Mouse (Mus musculus) regulatory T cell (primary cell): ENCODE measurements at regions not wholly inside any gene's neighbourhood (a gene's known extent, or its start where the extent isn't known, plus 50 kb on each side); places are given as distances from the start of the nearest gene placed in this dataset.

Experiments
- in situ Hi-C: fragments of 300-600 bp; cut with MboI, MseI; formaldehyde crosslinking; loops from one replicate; pipeline ENCODE4 v1.15.1; 2025; ENCODE audit warnings: high pct_unique_total_duplicates

DNA sequence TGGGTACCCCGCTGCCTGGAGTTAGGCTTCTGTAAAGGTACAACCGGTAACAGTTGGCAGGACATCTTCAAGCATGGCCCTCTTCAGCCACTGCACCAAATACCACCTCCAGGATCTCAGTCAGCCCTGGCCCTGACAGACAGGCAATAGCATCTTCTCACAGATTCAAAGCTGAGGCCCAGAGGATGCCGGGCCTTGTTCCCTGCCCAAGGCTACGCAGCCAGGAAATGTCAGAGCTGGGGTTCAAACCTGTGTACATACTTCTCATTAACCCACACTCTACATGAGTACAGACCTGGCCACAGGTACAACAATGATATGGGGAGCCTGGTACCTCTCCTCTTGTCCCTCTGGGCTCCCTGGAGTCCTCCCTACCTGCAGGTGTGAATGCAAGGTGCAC lies 497.3 kb downstream of the Med13l start:
- in situ Hi-C loops = no loop called here

DNA sequence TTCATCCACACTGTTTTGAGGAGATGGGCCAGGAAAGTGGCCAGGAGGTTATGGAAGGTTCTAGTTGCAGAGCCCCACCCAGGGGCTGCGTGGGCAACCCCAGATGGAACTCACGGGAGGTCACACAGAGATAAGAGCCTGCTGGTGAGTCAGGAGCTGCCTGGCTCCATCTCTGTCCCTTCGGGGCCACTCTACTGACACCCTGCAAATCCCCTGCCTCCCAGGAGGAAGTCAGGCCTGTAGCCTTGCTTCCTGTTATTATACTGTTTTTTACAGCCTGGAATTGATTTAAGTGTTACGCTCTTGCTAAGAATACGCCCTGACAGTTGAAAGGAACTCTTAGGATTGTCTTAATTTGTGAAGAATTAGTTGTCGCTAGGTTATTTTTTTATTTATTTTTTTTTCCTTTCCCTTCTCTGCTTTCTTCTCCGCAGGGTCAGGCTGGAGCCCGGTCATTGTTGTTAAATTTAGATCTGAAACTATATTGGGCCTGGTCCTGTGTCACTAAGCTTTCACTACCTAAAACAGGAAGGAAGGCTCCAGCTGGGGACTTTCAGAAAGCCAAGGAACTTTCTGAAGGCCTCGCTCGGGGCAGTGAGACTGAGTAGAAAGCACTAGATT lies 497.9 kb downstream of the Med13l start:
- in situ Hi-C loops = no loop called here

DNA sequence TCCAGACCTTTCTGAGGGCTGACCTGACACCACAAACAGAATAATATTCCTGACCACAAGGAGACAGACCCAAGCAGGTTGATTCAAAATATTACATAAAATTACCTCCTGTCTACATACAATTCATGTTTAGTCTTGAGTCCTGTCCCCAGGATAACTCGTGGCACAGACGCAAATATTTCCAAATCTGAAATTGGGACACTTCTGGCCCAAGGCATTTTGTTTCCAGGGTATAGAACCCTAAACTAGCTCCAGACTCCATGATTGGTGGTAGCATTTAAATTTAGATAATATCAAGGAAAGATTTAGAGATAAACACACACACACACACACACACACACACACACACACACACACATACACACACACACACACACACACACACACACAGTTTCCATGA lies 498.7 kb downstream of the Med13l start:
- in situ Hi-C loops = no loop called here

DNA sequence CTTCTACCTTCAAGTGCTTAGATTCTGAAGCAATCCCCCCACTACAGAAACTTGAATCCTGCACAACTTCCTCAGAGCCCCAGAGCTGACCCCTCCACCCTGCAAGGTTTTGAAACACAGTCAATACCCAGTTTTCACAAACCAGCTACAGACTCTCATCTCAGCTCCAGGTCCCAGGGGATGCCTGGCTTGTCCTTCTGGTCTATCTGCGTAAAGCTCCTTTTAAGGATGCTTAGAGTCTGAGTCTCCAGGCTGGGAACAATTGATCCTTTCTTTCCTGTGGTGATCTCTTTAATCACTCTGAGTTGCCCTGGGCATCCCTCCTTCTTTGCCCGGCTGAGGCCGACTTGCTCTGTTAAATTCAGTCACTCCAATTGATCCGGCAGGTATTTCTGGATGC lies 500.4 kb downstream of the Med13l start:
- in situ Hi-C loops = no loop called here

DNA sequence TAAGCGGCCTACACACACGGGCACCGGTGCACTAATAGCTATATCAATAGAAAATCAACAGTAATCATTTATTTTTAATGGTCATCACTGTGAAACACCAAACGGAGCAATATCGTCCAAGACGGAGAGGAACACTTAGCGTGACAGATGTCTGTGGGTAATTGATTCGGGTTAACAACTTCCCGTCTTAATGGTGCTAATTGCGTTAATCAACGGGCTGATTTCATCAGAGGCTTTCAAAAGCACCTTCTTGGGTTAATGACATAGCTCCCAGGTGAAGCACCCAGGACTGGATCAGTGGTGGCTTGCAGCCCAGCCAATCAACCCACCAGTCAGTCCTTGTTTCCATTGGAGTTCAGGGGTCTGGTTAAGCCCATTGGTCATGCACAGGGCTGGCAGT lies 502.0 kb downstream of the Med13l start:
- in situ Hi-C loops = no loop called here

DNA sequence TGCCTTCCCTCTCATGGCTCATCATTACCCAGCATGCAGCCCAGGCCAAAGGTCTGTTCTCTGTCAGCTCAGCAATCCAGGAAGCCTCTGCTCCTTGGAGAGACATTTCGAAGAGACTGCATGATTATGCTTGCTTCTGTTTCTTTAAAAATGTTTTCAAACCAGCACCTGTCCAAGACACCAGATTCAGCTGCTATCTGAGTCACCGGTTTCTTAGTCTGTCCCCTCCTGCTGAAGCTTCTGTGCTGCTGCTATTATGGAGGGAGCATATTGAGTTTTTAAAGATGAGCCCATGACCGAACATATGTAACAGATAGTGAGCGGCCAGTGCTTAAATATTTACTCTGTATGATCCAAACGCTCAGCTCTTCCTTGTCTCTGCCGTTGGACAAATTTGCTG lies 506.2 kb downstream of the Med13l start:
- in situ Hi-C loops = no loop called here

DNA sequence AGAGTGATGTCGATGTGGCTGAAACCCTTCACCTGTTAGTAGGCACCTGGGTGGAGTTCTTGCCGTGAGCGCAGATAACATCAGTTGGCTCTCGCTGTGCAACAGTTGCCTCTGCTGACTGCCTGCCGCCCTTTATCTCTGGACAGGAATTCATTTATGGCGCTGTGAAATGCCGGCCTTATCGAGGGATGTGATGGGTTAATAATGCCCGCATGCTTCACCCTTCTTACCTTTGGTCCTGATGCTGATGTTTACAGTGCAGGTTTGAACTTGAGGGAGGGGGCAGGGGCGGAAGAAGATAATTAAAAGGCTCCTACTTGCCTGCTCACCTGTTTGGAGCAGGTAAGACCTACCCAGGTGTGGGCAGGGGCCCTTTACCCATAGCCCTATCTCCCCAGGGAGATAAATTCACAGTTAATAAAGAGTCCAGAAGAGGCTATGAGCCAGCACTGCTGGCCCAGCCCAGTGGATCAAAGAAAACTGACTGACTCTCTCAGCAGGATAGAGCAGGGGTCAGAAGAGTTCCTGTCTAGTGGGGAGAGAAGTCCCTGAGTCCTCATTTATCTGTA lies 509.4 kb downstream of the Med13l start:
- in situ Hi-C loops = no loop called here

DNA sequence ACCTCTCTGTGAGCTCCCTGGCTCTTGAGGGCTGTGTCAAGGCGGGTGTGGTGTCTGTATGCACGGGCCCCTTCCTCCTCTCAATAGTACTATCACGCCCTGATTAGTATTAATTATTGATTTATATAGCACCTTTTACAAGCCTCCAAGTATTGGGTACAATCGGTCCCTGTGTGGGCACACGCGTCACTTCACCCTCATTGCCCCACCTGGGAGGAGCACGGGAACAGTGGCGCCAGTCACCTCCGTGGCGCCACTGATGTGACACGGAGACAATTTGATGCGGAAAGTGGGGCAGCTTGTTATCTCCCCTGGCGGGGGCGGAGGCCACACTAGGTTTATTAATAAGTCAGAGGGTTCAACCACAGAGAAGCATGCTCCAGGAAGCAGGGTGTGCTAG lies 512.2 kb downstream of the Med13l start:
- in situ Hi-C loops = no loop called here

DNA sequence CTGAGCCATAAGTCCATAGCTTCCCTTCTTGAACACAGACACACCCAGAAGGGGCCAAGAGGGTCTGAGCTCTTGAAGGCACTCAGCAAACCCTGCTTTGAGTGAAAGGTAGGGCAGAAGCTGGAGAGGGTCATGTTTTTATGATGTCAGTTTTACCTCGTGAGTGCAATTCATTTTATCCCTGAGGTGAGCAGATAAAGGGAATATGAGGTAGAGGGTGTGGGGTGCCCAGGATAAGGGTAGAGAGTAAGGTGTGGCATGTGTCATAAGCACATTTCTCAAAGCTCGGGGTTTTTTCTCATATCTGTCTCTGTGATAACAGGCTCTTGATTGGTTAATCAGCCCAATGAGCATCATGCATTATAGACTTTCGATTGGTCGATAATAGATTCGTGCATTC lies 520.3 kb downstream of the Med13l start:
- in situ Hi-C loops = no loop called here

DNA sequence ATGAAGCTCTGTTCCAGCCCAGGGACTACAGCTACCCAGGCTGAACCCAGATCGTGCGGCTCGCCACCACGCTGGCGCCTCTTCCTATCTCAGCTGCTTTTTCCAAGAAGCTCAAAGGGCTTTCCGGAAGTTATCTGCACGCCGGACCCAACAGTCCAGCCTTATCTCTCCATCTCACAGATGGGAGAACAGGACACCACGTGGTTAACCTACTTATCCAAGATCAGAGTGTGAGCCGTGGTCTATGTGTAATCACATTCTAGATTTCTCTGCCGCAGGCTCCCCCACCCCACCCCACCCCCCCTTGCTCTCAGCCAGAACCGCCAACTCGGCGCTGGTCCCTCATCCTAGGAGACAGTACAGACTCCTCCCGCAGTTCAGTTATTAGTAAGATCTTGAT lies 522.4 kb downstream of the Med13l start:
- in situ Hi-C loops = no loop called here

DNA sequence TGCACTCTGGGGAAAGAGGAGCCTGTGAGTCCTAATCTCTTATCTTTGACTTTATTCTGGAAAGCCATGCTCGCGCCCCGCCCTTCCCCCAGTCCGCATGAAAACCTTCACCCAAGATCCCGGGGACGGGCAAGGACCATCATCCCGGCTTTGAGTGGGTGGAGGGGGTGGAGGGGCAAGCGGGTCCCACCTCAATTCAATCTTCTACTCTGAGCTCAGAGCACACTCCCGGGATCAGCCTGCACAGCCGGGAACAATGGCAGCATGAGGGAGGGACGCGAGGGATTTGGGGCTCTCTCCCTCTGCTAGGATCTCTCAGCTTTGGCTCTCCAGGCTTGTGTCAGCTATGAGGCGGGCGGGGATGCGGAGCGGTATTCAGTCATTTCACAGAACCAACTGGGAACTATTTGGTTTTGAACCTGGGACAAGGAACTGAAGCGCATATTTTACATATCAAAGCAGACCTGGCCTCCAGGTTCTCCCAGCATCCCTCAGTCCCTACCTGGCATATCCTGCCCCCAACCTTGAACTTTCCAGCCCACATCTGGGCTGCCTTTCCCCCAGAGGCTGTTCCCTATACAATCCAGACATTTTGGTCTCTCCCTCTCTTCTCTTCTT lies 537.2 kb downstream of the Med13l start:
- in situ Hi-C loops = no loop called here

DNA sequence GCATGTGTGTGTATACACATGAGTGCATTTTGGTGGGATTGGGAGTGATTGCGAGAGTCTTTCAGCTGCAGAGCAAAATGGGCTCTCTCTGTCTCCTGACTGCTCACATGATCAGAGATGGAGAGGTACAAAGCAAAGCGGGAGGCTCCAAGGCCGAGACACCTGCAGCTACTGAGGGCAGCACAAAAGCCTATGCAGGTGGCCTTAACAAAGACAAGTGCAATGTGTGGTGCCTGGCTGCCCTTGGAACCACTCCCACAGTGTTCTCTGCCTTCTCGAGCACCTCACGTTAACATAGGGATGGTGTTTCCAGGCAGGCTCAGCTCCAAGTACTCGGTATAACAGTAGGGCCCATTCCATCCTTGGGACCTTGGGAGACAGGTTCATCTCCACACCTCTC lies 539.3 kb downstream of the Med13l start:
- in situ Hi-C loops = no loop called here

DNA sequence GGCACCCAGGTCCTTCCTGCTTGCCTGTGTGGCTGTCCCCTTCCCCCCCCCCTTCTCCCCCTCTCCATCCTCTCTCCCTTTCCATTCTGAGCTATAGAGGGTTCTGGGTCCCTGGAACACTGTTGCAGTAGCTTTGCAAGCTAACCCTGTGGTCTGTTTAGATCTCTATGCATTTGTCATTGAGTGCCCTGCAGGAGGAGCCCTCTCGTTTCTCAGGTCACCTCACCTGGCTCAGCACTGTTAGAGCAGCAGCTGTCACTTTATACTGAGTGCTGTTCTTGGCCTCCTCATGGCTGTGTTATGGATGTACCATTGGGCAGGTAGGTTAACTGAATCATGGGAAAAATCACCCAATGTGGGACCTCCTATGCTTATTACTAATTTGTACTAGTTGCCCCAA lies 543.0 kb downstream of the Med13l start:
- in situ Hi-C loops = no loop called here

DNA sequence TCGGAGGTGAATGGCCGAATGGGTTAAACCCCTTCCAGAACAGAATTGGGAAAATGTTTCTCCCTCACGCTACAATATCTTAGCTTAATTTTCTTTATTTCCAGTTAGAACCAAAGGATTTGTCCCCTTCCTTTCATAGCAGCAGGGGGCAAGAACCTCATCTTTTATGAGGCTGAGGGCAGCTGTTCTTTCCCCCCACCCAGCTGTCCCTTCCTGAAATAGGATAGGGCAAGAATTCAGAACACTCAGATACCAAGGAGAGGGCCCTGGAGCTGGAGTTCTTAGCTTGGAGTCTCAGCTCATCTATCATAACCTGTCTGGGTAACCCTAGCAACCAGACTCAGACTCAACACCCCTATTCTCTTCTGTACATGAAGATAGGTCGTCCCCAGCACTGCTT lies 547.4 kb downstream of the Med13l start:
- in situ Hi-C loops = no loop called here

DNA sequence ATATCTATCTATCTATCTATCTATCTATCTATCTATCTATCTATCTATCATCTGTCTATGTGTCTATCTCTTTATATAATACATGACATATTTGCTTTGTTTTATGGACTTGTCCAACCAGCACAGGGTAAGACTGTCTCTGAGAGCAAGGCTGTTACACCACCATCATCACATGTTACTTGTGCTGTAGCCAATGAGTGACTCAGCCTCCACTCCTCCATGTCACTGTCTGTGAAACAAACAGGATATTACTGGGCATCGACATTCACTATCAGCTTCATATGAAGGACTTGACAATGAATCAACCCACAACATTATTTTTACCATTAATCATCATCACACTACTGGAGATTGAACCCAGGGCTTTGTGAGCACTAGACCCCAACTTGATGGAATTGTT lies 549.0 kb downstream of the Med13l start:
- in situ Hi-C loops = no loop called here

DNA sequence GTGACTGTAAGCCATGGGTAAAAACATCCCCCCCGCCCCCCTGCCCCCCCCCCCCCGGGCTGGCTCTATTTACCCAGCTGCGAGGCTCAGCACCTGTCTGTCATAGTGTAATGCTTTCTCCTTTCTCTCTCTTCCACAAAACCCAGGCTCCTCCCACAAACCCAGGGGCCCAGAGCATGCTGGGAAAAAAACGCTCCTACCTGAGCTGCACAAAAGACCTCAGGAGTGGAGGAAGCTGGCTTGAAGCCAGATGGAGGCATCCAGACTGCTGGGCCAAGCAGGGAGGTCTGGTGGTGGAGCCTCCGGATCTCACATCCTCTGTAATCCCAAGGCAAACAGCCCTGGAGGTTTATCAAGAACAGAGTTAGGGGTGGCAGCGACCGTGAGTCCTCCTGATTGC lies 553.6 kb downstream of the Med13l start:
- in situ Hi-C loops = no loop called here

DNA sequence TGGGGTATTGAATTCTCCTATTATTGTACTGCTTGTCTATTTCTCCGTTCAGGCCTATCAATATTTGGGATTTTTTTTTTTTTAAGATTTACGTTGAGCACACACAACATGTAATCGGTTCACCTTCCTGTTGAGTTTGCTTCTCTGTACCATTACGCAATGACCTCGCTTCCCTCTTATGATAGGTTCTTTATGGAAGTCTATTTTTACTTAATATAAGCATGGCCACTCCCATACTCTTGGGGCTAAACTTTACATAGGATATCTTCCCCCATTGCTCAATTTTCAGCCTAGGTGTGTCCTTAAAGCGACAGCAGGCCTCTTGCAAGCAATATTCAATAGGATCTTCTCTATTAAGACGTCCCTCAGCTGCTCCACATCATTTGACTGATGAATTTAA lies 544.7 kb upstream of the Tbx3 start:
- in situ Hi-C loops = no loop called here

DNA sequence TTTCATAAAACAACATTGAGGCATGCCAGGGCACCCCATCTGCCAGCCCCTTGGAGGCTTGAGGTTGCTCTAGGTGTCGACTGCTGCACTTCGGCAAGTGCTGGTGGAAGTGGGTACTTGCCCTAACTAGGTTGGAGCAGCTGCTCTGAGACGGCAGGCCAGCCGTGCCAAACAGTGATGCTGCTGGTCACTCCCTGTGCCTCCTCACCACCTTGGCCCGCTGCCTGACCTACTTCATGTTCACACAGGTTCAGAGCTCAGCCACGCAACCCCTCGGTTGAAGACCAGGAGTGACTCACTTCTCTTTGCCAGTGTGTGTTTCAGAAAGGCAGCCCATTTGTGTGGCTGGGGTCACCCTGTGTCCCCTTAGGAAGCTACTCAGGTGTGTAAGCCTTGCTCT lies 540.3 kb upstream of the Tbx3 start:
- in situ Hi-C loops = no loop called here

DNA sequence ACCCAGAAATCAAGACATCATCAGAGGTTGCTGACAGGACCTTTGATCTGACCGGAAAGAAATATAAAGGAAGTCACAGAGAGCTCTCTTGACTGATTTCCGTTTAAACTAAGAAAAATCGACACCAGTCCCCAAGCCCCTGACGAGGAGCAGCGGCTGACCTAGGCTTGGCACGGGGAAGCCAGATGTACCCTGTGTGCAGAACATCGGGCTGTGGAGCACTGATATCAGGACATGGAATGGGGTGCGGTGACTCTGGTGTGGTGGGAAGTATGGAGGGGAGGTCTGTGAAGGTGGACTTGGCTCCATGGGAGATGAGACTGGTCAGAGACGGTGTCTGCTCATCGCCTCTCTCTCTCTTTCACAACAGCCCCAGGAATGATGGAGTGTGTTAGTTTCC lies 539.0 kb upstream of the Tbx3 start:
- in situ Hi-C loops = no loop called here

DNA sequence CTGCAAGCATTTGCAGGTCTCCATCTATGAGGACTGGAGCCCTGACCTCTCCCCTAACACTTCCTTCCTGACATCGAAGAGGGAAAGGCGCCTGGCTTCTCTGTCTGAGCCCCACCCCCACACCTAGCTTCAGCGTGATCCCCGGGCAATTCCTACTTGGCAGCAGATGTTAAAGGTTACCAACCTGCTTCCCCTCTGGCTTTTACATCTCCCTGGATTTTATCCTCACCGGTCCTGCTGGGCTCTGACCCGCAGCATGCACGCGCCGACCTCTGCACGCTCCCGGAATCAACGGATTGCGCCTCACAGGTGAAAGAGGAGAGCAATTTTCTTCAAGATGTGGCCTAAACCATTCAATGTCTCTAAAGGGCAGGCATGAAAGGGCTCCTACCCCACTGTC lies 537.1 kb upstream of the Tbx3 start:
- in situ Hi-C loops = no loop called here

DNA sequence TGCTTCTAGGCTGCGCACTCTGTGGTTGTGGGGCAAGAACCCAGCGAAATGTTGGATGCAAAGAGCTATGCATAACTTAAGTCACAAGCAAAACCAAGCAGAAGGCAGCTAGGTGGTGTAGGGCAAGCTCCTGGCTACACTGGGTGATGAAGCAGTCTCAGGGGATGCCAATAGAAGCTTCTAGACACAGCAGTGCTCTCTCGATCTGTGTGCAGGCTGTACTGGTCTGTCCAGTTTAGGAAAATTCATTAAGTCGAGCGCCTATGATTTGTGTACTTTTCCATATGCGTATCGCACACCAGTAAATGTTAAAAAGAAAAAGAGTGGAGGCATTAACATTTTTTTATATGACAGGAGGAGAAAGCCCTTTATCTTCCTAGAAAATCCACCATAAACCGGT lies 533.6 kb upstream of the Tbx3 start:
- in situ Hi-C loops = no loop called here

DNA sequence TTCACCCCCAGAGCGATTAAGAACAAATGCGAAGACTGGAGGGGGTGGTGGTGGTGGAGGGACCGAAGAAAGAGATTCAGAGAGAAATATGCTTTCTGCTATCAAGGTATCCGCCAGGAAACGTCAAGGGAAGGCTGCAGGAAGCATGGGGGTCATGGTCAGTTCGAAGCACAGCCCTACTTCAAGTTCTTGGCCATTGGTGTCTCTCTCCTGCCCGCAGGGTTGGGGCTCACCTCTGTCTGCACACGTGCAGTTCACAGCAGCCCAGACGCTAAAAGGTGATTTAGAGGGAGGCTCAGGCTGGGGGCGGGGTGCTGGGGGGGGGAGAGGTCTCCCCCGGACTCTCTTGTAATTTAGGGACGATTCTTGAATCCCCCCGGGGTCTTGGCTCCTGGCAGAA lies 533.1 kb upstream of the Tbx3 start:
- in situ Hi-C loops = no loop called here

DNA sequence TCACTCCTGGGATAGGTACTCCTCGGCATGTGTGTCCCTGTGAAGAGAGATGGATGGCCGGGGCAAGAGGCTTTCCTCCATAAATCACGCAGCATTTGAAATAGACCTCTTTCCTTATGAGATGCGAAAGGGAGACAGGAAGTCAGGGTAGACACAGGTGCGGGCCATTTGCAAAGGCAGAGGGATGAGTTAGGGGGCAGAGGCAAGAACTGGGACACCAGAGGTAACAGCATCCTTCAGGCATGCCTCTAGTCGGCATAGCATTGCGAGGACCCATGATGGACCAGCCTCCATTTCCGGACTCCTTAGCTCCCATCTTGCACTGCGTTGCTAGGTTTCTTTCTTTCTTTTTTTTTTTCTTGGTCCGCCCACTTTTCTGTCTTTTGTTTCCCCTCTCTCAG lies 532.6 kb upstream of the Tbx3 start:
- in situ Hi-C loops = no loop called here

DNA sequence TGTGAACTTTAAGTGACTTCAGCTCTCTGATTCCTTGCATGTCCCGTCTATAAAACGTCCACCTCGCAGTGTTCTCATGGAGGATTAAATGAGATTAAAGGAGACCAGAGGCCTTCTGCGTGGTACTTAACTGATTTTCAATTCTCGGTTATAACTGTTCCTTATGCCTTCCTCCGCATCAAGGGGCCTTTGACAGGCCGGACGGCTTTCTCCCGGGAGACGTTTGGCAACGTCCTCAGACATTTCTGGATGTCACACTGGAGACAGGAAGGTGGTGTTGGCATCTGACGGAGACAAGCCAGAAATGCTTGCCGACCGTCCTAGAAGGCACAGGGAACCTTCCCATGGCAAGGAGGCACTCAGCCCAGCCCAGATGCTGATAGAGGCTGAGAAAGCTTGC lies 532.2 kb upstream of the Tbx3 start:
- in situ Hi-C loops = no loop called here
